Mouse (Mus musculus): ENCODE measurements around the gene Pnmal2. TPM values are rescaled to one million over a fixed set of nuclear protein-coding genes. Genes with fewer than 3 reads are reported as not detected.
A peak's percentile ranks its signal among the peaks of the same experiment; 100 is the strongest.

Gene Pnmal2
- polyA plus RNA-seq, 1 experiment from 2014 or later, result 0.06 TPM

- TF ChIP-seq EP300 (IDR thresholded peaks at IDR 0.05; ENCODE audit: low read depth) (no peak), CTCF (IDR thresholded peaks at IDR 0.05; ENCODE audit: low read depth) (no peak)
- no peaks in the 10 kb centered on the region for H3K9me3 ChIP-seq (ENCODE audit: low read length)
- H3K4me2 ChIP-seq (ENCODE audit: low read depth, low read length), result peak overlapping the region; percentile 47
- WGBS (ENCODE audit: insufficient replicate concordance), result 17% methylated on average over 15 of the region's 15 CpGs
- H3K27me3 ChIP-seq (ENCODE audit: insufficient read depth, low read length), result no peaks in the 10 kb centered on the region
- DNase-seq, result no peak
- no peak overlapping the region for H3K4me3 ChIP-seq (ENCODE audit: low read depth, low read length)
- no peak overlapping the region for H3K9ac ChIP-seq (replicated peaks)
- H3K27ac ChIP-seq (ENCODE audit: low read depth), result peak overlapping the region; percentile 13
- ATAC-seq, result no peak
- no peaks in the 10 kb centered on the region for H3K36me3 ChIP-seq (replicated peaks; ENCODE audit: insufficient read depth, low read length)
- peaks cover 26% of the 10 kb centered on the region for H3K4me1 ChIP-seq (ENCODE audit: insufficient read depth)
Measured at GRCm38 (mm10) chr7:16990006-16990744, 45.7 kb downstream of the Pnmal2 start.

- H3K4me3 ChIP-seq (ENCODE audit: low read depth, low read length), result no peak overlapping the region
- peaks cover 28% of the 10 kb centered on the region for H3K4me1 ChIP-seq (ENCODE audit: insufficient read depth)
- no peak; the same call in 1 of the 2 replicates for ATAC-seq
- H3K27ac ChIP-seq (ENCODE audit: low read depth), result peak overlapping the region; percentile 13; the same call in 1 of the 2 replicates
- DNase-seq, result no peak
- H3K27me3 ChIP-seq (ENCODE audit: insufficient read depth, low read length), result no peaks in the 10 kb centered on the region
- no peak overlapping the region for H3K9ac ChIP-seq (replicated peaks)
- no peaks in the 10 kb centered on the region for H3K9me3 ChIP-seq (ENCODE audit: low read length)
- TF ChIP-seq CTCF (IDR thresholded peaks at IDR 0.05; ENCODE audit: low read depth) (no peak), EP300 (IDR thresholded peaks at IDR 0.05; ENCODE audit: low read depth) (no peak)
- WGBS (ENCODE audit: insufficient replicate concordance), result 52% methylated on average over 18 of the region's 18 CpGs
- no peak overlapping the region for H3K4me2 ChIP-seq (ENCODE audit: low read depth, low read length)
- H3K36me3 ChIP-seq (replicated peaks; ENCODE audit: insufficient read depth, low read length), result no peaks in the 10 kb centered on the region
Measured at GRCm38 (mm10) chr7:16991681-16992450, 47.4 kb downstream of the Pnmal2 start.

DNA sequence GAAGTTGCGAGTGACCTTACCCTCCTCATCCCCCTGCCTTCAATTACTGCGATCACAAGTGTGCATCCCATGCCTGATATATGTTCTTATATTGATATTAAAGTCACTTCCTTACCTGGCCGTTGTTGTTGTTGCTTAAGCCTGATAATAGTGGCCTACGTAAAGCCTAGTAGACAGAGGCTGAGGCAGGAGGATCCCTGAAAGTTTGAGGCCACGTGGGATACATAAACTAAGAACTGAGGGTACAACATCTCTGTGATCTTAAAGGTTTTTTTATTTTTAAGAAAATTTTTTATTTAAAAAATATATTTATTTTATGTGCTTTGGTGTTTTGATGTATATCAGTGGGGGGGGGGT is 47.9 kb downstream of the Pnmal2 start, which contains the start of gene Ccdc8:
Gene Ccdc8 (plus strand): TSS at position 258 of the 357 bp plus-strand sequence.
- peak within 1 kb of the TSS; percentile 65; the same call in 1 of the 2 replicates for H3K9ac ChIP-seq (replicated peaks)
- H3K4me3 ChIP-seq (ENCODE audit: low read depth, low read length), result peak within 1 kb of the TSS; percentile 52
- DNase-seq, result no peak
- H3K9me3 ChIP-seq (ENCODE audit: low read length), result no peaks in the 10 kb centered on the region
- H3K36me3 ChIP-seq (replicated peaks; ENCODE audit: insufficient read depth, low read length), result no peaks in the 10 kb centered on the region
- no peak for ATAC-seq
- peaks cover 28% of the 10 kb centered on the region for H3K4me1 ChIP-seq (ENCODE audit: insufficient read depth)
- no peaks in the 10 kb centered on the region for H3K27me3 ChIP-seq (ENCODE audit: insufficient read depth, low read length)
- TF ChIP-seq EP300 (IDR thresholded peaks at IDR 0.05; ENCODE audit: low read depth), result no peak
- no peak for TF ChIP-seq CTCF (IDR thresholded peaks at IDR 0.05; ENCODE audit: low read depth)
- 85% methylated on average over 5 of the region's 5 CpGs for WGBS (ENCODE audit: insufficient replicate concordance)
- peak within 1 kb of the TSS; percentile 62 for H3K27ac ChIP-seq (ENCODE audit: low read depth)
- H3K4me2 ChIP-seq (ENCODE audit: low read depth, low read length), result peak within 1 kb of the TSS; percentile 79

DNA sequence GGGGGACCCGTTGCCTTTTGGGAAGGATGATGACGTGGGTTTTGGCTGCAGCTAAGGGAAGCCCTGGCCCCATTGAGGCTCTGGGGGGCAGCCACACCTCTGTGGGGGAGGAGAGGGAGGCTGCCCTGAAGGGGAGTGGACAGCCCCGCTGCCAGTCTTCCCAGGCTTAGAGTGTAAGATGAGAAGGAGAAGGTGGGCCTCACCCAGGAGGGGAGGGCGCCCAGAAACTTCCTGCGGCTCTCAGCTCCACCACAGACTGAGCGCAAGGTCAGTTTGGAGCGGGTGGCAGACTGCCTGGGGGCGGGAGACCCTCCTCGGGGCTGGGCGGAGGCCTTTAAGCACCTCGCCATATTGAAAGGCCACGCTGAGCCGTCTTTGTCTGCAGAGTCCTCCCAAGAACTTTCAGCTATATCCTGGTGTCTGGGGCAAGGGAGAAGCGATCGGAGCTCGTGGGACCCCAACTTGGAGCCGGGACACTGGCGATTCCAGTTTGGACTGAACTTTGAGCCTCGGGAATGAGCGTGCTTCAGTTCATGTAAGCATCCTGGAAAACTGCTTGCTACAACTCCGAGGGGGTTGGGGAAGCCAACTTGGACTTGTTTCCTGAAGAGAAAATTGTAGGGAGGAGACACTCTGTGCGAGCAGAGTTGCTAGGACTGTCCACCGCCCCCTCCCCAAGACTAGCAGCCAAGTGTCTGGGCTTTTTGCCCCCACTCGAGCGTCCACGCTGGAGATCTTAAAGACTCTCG is 49.3 kb downstream of the Pnmal2 start:
- DNase-seq (peak; percentile 58), ATAC-seq (peak; percentile 72)
- no peaks in the 10 kb centered on the region for H3K9me3 ChIP-seq (ENCODE audit: low read length)
- peaks cover 28% of the 10 kb centered on the region for H3K4me1 ChIP-seq (ENCODE audit: insufficient read depth)
- H3K9ac ChIP-seq (replicated peaks), result peak overlapping the region; percentile 65
- H3K36me3 ChIP-seq (replicated peaks; ENCODE audit: insufficient read depth, low read length), result no peaks in the 10 kb centered on the region
- no peak for TF ChIP-seq EP300 (IDR thresholded peaks at IDR 0.05; ENCODE audit: low read depth)
- no peaks in the 10 kb centered on the region for H3K27me3 ChIP-seq (ENCODE audit: insufficient read depth, low read length)
- peak overlapping the region; percentile 52 for H3K4me3 ChIP-seq (ENCODE audit: low read depth, low read length)
- WGBS (ENCODE audit: insufficient replicate concordance), result 1% methylated on average over 27 of the region's 27 CpGs
- peak overlapping the region; percentile 62 for H3K27ac ChIP-seq (ENCODE audit: low read depth)
- peak overlapping the region; percentile 79 for H3K4me2 ChIP-seq (ENCODE audit: low read depth, low read length)

DNA sequence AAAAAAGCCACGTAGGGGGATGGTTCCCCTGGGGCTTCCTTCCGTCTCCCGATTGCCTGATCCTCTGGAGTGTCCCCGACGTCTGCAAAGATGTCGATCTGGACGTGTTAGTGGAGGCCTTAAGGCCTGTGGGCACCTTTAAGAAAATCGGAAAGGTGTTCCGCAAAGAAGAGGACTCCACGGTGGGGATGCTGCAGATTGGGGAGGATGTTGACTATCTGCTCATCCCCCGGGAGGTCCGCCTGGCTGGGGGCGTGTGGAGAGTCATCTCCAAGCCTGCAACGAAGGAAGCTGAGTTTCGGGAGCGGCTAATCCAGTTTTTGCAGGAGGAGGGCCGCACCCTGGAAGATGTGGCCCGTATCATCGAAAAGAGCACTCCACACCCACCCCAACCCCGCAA is 49.9 kb downstream of the Pnmal2 start:
- DNase-seq (no peak), ATAC-seq (no peak)
- Histone ChIP-seq H3K4me2 (ENCODE audit: low read depth, low read length) (peak overlapping the region; percentile 79), H3K4me1 (ENCODE audit: insufficient read depth) (peaks cover 32% of the 10 kb centered on the region), H3K36me3 (replicated peaks; ENCODE audit: insufficient read depth, low read length) (no peaks in the 10 kb centered on the region), H3K9me3 (ENCODE audit: low read length) (no peaks in the 10 kb centered on the region), H3K4me3 (ENCODE audit: low read depth, low read length) (peak overlapping the region; percentile 52), H3K9ac (replicated peaks) (peak overlapping the region; percentile 65), H3K27ac (ENCODE audit: low read depth) (peak overlapping the region; percentile 62), H3K27me3 (ENCODE audit: insufficient read depth, low read length) (no peaks in the 10 kb centered on the region)
- 8% methylated on average over 20 of the region's 20 CpGs for WGBS (ENCODE audit: insufficient replicate concordance)
- TF ChIP-seq CTCF (IDR thresholded peaks at IDR 0.05; ENCODE audit: low read depth), result no peak
- TF ChIP-seq EP300 (IDR thresholded peaks at IDR 0.05; ENCODE audit: low read depth), result no peak

GRCm38 (mm10) chr7:16995345-16995744 is 50.9 kb downstream of the Pnmal2 start:
- Histone ChIP-seq H3K27me3 (ENCODE audit: insufficient read depth, low read length) (no peaks in the 10 kb centered on the region), H3K27ac (ENCODE audit: low read depth) (no peak overlapping the region), H3K9ac (replicated peaks) (no peak overlapping the region), H3K9me3 (ENCODE audit: low read length) (no peaks in the 10 kb centered on the region), H3K4me3 (ENCODE audit: low read depth, low read length) (no peak overlapping the region), H3K4me2 (ENCODE audit: low read depth, low read length) (peak overlapping the region; percentile 79; the same call in 1 of the 2 replicates), H3K36me3 (replicated peaks; ENCODE audit: insufficient read depth, low read length) (no peaks in the 10 kb centered on the region), H3K4me1 (ENCODE audit: insufficient read depth) (peaks cover 33% of the 10 kb centered on the region)
- no peak for TF ChIP-seq EP300 (IDR thresholded peaks at IDR 0.05; ENCODE audit: low read depth)
- TF ChIP-seq CTCF (IDR thresholded peaks at IDR 0.05; ENCODE audit: low read depth), result no peak
- ATAC-seq (no peak), DNase-seq (no peak)
- 76% methylated on average over 4 of the region's 4 CpGs for WGBS (ENCODE audit: insufficient replicate concordance)

Other genes starting within 250 kb of the Pnmal2 start
- not detected in 2 replicates for gene Ceacam9, start 222.8 kb upstream of the Pnmal2 start, polyA plus RNA-seq (2015; fragmentation: Nextera tagmentation; extraction: Ambion mirVana)
- 151 and 153 TPM in 2 replicates for gene Ap2s1, start 206.3 kb upstream of the Pnmal2 start, polyA plus RNA-seq (2015; fragmentation: Nextera tagmentation; extraction: Ambion mirVana)
- 43.9 and 44.8 TPM in 2 replicates for gene Slc1a5, start 163.3 kb upstream of the Pnmal2 start, polyA plus RNA-seq (2015; fragmentation: Nextera tagmentation; extraction: Ambion mirVana)
- 15.9 and 18.4 TPM in 2 replicates for gene Strn4, start 128.8 kb upstream of the Pnmal2 start, polyA plus RNA-seq (2015; fragmentation: Nextera tagmentation; extraction: Ambion mirVana)
- gene Fkrp, start 128.0 kb upstream of the Pnmal2 start, polyA plus RNA-seq (2015; fragmentation: Nextera tagmentation; extraction: Ambion mirVana), result 7.4 and 8.7 TPM in 2 replicates
- 4.3 and 5.0 TPM in 2 replicates for gene Prkd2, start 101.8 kb upstream of the Pnmal2 start, polyA plus RNA-seq (2015; fragmentation: Nextera tagmentation; extraction: Ambion mirVana)
- gene Dact3, start 69.4 kb upstream of the Pnmal2 start, polyA plus RNA-seq (2015; fragmentation: Nextera tagmentation; extraction: Ambion mirVana), result 0.09 TPM in 2 replicates
- 0.15 and 0.20 TPM in 2 replicates for gene Gng8, start 52.9 kb upstream of the Pnmal2 start, polyA plus RNA-seq (2015; fragmentation: Nextera tagmentation; extraction: Ambion mirVana)
- 1.1 and 1.7 TPM in 2 replicates for gene Ptgir, start 38.2 kb upstream of the Pnmal2 start, polyA plus RNA-seq (2015; fragmentation: Nextera tagmentation; extraction: Ambion mirVana)
- gene Calm3, start 20.6 kb upstream of the Pnmal2 start, polyA plus RNA-seq (2015; fragmentation: Nextera tagmentation; extraction: Ambion mirVana), result 58.8 and 60.3 TPM in 2 replicates
- gene Pnmal1, start 15.0 kb downstream of the Pnmal2 start, polyA plus RNA-seq (2015; fragmentation: Nextera tagmentation; extraction: Ambion mirVana), result 0.02 and 0.04 TPM in 2 replicates
- not detected in 2 replicates for gene Gm42372, start 38.4 kb downstream of the Pnmal2 start, polyA plus RNA-seq (2015; fragmentation: Nextera tagmentation; extraction: Ambion mirVana)
- 1.1 and 1.3 TPM in 2 replicates for gene Ccdc8, start 48.0 kb downstream of the Pnmal2 start, polyA plus RNA-seq (2015; fragmentation: Nextera tagmentation; extraction: Ambion mirVana)
- 26.9 and 32.1 TPM in 2 replicates for gene Ppp5c, start 83.2 kb downstream of the Pnmal2 start, polyA plus RNA-seq (2015; fragmentation: Nextera tagmentation; extraction: Ambion mirVana)
- 2.6 and 3.9 TPM in 2 replicates for gene Hif3a, start 117.7 kb downstream of the Pnmal2 start, polyA plus RNA-seq (2015; fragmentation: Nextera tagmentation; extraction: Ambion mirVana)
- gene Psg16, start 129.4 kb downstream of the Pnmal2 start, polyA plus RNA-seq (2015; fragmentation: Nextera tagmentation; extraction: Ambion mirVana), result 0.54 and 0.69 TPM in 2 replicates
- not detected in 2 replicates for gene Ceacam3, start 205.6 kb downstream of the Pnmal2 start, polyA plus RNA-seq (2015; fragmentation: Nextera tagmentation; extraction: Ambion mirVana)